Mouse (Mus musculus) testis, adult 2 months (tissue): Measurements from ENCODE around the gene Prune2. TPM values are rescaled to one million over a fixed set of nuclear protein-coding genes. Genes with fewer than 3 reads are reported as not detected.

Experiments used
- H3K27ac ChIP-seq: fragments of 200-500 bp; 2 replicates; pipeline ENCODE4 v1.5.1; 2012; ENCODE audit warnings: low read depth, low read length; ENCODE audit not compliant: control insufficient read depth, insufficient read depth
- H3K27me3 ChIP-seq: fragments of 200-500 bp; 2 replicates; pipeline ENCODE4 v1.6.1; 2012; ENCODE audit warnings: mild to moderate bottlenecking, low read length, moderate library complexity; ENCODE audit not compliant: control insufficient read depth, insufficient read depth
- H3K36me3 ChIP-seq: fragments of 200-500 bp; 2 replicates; pipeline ENCODE4 v1.6.1; 2012; ENCODE audit warnings: mild to moderate bottlenecking, low read length; ENCODE audit not compliant: control insufficient read depth, insufficient read depth
- H3K4me1 ChIP-seq: fragments of 200-500 bp; 2 replicates; pipeline ENCODE4 v1.6.1; 2012; ENCODE audit warnings: low read length; ENCODE audit not compliant: control insufficient read depth, insufficient read depth
- H3K4me3 ChIP-seq: fragments of 200-500 bp; 2 replicates; pipeline ENCODE4 v1.5.1; 2012; ENCODE audit warnings: low read depth, mild to moderate bottlenecking, low read length, moderate library complexity, mixed read lengths; ENCODE audit not compliant: control insufficient read depth
- CTCF ChIP-seq: fragments of 200-500 bp; IDR thresholded peaks from 2 replicates; pipeline ENCODE4 v1.5.1; 2012; ENCODE audit warnings: low read depth, mild to moderate bottlenecking, inconsistent platforms, low read length, moderate library complexity; ENCODE audit not compliant: control insufficient read depth, insufficient read depth, insufficient replicate concordance
- POLR2A ChIP-seq: fragments of 200-500 bp; IDR thresholded peaks from 2 replicates; pipeline ENCODE4 v1.6.1; 2012; ENCODE audit warnings: low read depth, mild to moderate bottlenecking, inconsistent platforms, low read length, moderate library complexity; ENCODE audit not compliant: control insufficient read depth
- polyA plus RNA-seq: library from polyadenylated mRNA; depleted of rRNA; stranded (reverse); fragments of >200 nt; gene quantifications from 2 replicates; pipeline ENCODE4 v1.2.3, GENCODE M21; 2012

Prune2 gene
- polyA plus RNA-seq, 1 experiment = 0.27 TPM

- no peaks in the 10 kb centered on the region for H3K4me1 ChIP-seq
- no peaks in the 10 kb centered on the region for H3K27me3 ChIP-seq
- TF ChIP-seq CTCF (no peak), POLR2A (no peak)
- no peak overlapping the region for H3K4me3 ChIP-seq
- H3K36me3 ChIP-seq = no peaks in the 10 kb centered on the region
- H3K27ac ChIP-seq = no peak overlapping the region
These were observed 188.3 kb downstream of the Prune2 start for GRCm38 (mm10) chr19:17144205-17144604.

GRCm38 (mm10) chr19:17150064-17150463 is 194.1 kb downstream of the Prune2 start:
- no peak overlapping the region for H3K27ac ChIP-seq
- H3K36me3 ChIP-seq = no peaks in the 10 kb centered on the region
- no peaks in the 10 kb centered on the region for H3K27me3 ChIP-seq
- TF ChIP-seq POLR2A (no peak), CTCF (no peak)
- no peak overlapping the region for H3K4me3 ChIP-seq
- H3K4me1 ChIP-seq = no peaks in the 10 kb centered on the region

GRCm38 (mm10) chr19:17151781-17152180 is 195.9 kb downstream of the Prune2 start:
- no peaks in the 10 kb centered on the region for H3K36me3 ChIP-seq
- no peak overlapping the region for H3K4me3 ChIP-seq
- no peaks in the 10 kb centered on the region for H3K27me3 ChIP-seq
- H3K27ac ChIP-seq = no peak overlapping the region
- TF ChIP-seq CTCF = no peak
- no peak for TF ChIP-seq POLR2A
- no peaks in the 10 kb centered on the region for H3K4me1 ChIP-seq

DNA sequence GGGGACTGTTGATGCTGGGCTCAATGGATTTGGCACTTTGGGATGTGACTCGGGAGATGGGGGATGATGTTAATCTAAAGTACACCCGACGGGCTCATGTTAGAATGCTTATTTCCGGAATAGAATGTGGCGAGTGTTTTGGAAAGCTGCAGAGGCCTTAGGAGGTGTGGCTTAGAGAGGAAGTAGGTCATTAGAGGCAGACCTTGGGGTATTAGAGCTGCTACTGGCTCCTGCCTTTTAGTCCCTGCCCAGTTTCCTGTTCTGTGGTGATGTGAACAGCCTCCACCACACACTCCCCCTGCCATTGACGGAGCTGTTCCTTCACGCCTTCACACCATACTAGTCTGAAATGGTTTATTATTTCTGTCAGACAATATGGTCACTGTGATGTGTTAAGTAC is 196.5 kb downstream of the Prune2 start:
- H3K36me3 ChIP-seq = no peaks in the 10 kb centered on the region

GRCm38 (mm10) chr19:17153911-17154639 is 198.2 kb downstream of the Prune2 start:
- H3K36me3 ChIP-seq = no peaks in the 10 kb centered on the region
- no peaks in the 10 kb centered on the region for H3K4me1 ChIP-seq
- H3K4me3 ChIP-seq = no peak overlapping the region
- no peaks in the 10 kb centered on the region for H3K27me3 ChIP-seq
- no peak overlapping the region for H3K27ac ChIP-seq
- no peak for TF ChIP-seq CTCF
- no peak for TF ChIP-seq POLR2A

More for the DNA sequence above, 196.5 kb downstream of the Prune2 start:
- Histone ChIP-seq H3K27me3 (no peaks in the 10 kb centered on the region), H3K4me1 (no peaks in the 10 kb centered on the region), H3K4me3 (no peak overlapping the region), H3K27ac (no peak overlapping the region)
- no peak for TF ChIP-seq POLR2A
- TF ChIP-seq CTCF = no peak

GRCm38 (mm10) chr19:17155216-17155615 is 199.3 kb downstream of the Prune2 start:
- no peaks in the 10 kb centered on the region for H3K27me3 ChIP-seq
- no peak overlapping the region for H3K27ac ChIP-seq
- TF ChIP-seq POLR2A (no peak), CTCF (no peak)
- H3K4me1 ChIP-seq = no peaks in the 10 kb centered on the region
- H3K36me3 ChIP-seq = no peaks in the 10 kb centered on the region
- H3K4me3 ChIP-seq = no peak overlapping the region

DNA sequence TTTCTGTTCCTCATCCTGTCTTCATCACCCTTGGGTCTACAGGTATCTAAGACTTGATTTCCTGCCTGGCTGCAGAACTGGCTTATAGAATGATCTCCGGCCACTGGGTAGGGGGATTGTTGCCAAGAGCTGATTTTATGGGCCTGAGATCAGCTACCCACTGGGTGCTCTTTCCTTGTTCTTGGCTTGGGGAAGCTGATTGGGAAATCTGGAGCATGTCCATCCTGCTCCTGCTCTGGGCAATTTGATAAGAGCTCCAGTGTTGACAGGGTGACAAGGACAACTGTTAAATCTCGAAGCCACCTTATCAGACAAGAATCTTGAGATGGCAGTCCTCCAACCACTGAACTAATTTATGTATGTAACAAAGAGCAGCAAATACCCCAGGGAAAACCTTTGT is 203.8 kb downstream of the Prune2 start:
- Histone ChIP-seq H3K36me3 (no peaks in the 10 kb centered on the region), H3K4me1 (no peaks in the 10 kb centered on the region), H3K27me3 (no peaks in the 10 kb centered on the region), H3K4me3 (no peak overlapping the region), H3K27ac (no peak overlapping the region)
- no peak for TF ChIP-seq CTCF
- no peak for TF ChIP-seq POLR2A

DNA sequence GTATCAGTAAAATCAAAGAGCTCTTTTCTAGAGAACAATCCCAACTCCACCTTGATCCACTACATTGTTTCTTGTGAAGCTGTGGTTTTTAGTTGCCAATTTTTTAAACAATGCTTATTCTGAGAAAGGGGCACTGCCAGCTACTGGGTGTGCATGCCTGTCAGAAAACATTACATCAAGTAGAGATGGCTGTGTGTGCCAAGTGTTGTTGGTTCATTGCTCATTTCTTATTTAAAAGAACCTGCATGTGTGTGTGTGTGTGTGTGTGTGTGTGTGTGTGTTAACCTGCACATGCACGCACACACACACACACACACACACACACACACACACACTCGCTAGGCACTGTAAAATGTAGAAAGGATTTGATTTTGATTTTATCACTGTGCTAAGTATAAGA is 204.3 kb downstream of the Prune2 start:
- Histone ChIP-seq H3K27ac (no peak overlapping the region), H3K4me3 (no peak overlapping the region), H3K27me3 (no peaks in the 10 kb centered on the region), H3K4me1 (no peaks in the 10 kb centered on the region), H3K36me3 (no peaks in the 10 kb centered on the region)
- no peak for TF ChIP-seq CTCF
- no peak for TF ChIP-seq POLR2A
